Mouse (Mus musculus) brown adipose tissue, adult 24 weeks (tissue): ENCODE measurements around the gene Cnst. TPM values are rescaled to one million over a fixed set of nuclear protein-coding genes. Genes with fewer than 3 reads are reported as not detected.

Source experiments
- H3K27ac ChIP-seq: fragments of 200-500 bp; replicated peaks from 2 replicates; pipeline ENCODE4 v1.5.1; 2012; ENCODE audit warnings: low read depth, mild to moderate bottlenecking, low read length
- H3K4me1 ChIP-seq: fragments of 200-500 bp; 2 replicates; pipeline ENCODE4 v1.6.1; 2012; ENCODE audit warnings: low read length, mixed read lengths; ENCODE audit not compliant: control insufficient read depth, insufficient read depth, insufficient read length
- H3K4me3 ChIP-seq: fragments of 200-500 bp; 2 replicates; pipeline ENCODE4 v1.5.1; 2012; ENCODE audit warnings: low read depth, mild to moderate bottlenecking, low read length, moderate library complexity; ENCODE audit not compliant: insufficient read depth
- polyA plus RNA-seq: library from polyadenylated mRNA; stranded (reverse); fragments of >200 nt; gene quantifications from 2 replicates; pipeline ENCODE4 v1.2.4, GENCODE M21; 2012; ENCODE audit not compliant: missing spikeins, insufficient read depth, insufficient read length

The Cnst gene
- polyA plus RNA-seq, 1 experiment = 43.3 TPM

DNA sequence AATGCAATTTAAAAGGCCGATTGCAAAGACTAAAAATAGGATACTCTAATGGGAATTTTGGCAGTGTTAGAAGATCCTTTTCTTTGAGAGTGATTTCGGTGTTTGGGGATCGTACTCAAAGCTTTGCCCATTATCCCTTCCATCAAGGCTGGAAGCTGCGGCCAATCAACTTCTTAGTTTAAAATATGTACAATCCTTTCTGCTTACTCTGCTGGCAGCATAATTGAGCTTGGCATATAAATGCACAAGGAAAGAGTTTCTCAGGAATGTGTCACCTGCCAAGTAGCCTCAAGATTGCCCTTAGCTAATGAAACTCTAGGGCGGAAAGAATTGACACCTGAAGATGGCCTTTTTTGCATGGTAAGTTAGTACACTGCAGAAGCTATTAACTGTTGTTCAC lies 1.0 kb downstream of the Cnst start:
- peaks cover 16% of the 10 kb centered on the region for H3K4me1 ChIP-seq
- H3K27ac ChIP-seq = 0 out of 2 replicates have a peak overlapping the region, but pooled peaks have one; percentile 10
- H3K4me3 ChIP-seq = peak overlapping the region; percentile 83

DNA sequence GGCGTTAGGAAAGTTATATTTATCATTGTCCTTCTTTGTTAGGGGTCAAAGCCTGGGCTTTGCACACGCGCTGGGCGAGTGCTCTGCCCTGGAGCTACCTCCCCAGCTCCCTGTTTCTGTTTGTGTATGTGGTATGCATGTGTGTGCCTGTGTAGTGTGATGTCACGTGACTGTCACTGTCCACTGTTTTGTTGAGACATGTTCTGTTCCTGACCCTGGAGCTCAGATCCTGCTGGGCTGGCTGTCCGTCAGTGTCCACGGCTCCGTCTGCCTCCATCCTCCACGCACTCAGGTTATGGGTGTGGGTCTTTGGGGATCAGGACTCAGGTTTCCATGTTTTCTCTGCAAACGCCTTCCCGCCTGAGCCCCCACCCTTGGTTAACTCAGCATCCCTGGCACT lies 2.0 kb downstream of the Cnst start:
- Histone ChIP-seq H3K4me3 (peak overlapping the region; percentile 57), H3K27ac (peak overlapping the region; percentile 44)

DNA sequence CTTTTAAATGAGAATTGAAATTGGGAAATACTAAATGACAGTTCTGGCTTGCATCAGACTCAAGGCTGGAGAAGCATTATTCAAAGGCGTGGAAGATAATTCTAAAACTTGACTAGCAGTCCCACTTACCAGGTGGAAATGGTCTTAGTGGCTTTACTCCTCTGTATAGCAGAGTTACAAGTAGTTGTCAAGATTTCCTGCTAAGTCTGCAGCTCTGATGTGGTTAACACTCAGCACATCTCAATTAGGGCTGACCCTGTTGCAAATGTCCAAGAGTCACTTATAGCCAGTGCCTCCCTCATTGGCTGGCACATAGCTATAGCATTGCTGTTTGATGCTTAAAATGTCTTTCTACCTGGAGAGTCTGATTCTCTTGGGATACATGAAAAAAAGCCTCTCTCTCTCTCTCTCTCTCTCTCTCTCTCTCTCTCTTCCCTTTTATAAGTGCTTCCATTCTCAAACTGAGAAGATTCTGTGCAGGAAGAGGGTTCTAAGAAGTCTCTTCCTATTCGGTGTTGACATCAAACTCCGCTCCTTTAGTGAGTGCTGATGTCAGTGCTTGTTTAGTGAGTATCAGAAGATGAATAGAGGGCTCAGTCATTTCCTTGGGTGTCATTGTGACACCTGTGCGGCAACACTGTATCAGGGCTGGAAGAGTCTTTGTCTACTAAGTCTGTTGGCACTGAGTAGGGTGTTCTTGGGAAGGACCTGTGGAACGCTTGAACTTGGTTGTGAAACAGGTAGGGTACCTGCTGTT lies 3.0 kb downstream of the Cnst start:
- peak overlapping the region; percentile 23; the same call in 1 of the 2 replicates for H3K27ac ChIP-seq
- H3K4me3 ChIP-seq = no peak overlapping the region
- peaks cover 25% of the 10 kb centered on the region for H3K4me1 ChIP-seq

More for the DNA sequence above, 2.0 kb downstream of the Cnst start:
- H3K4me1 ChIP-seq = peaks cover 22% of the 10 kb centered on the region

DNA sequence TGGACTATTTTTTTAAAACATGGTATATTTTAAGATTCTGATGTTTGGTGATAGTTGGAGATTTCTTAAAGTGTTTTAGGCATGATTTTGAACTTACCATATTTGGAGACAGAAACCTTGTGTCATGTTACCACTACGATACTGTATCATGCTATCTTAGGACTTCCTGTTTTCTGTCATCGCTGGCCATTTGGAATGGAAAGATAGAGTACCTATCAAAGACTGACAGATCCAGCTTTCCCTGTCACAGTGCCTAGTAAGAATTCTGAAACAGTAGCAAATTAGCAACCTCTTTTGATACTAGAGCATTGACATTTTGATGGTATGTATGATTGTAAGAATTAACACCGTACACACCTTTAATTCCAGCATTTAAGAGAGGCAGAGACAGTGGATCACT lies 5.2 kb downstream of the Cnst start:
- H3K27ac ChIP-seq = no peak overlapping the region
- H3K4me3 ChIP-seq = no peak overlapping the region
- peaks cover 25% of the 10 kb centered on the region for H3K4me1 ChIP-seq

DNA sequence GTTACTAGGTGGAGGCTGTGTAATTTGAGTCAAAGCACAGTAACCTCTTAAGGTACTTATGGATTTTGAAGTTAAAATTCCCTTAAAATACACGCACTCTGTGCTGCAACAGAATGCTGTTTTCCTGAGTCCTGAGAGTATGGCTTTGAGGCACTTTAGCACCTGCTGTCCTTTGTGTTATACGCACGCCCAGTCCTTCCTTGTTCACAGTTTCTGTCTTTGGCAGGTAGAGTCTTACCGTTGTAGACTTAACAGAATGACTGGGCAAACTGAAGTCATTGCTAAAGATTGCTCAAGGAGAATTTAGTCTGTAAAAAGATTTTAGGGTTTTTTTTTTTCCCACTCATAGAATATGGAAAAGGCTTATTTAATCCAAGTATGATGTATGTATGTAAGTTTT lies 5.8 kb downstream of the Cnst start:
- Histone ChIP-seq H3K27ac (peak overlapping the region; percentile 48; the same call in 1 of the 2 replicates), H3K4me1 (peaks cover 25% of the 10 kb centered on the region)

DNA sequence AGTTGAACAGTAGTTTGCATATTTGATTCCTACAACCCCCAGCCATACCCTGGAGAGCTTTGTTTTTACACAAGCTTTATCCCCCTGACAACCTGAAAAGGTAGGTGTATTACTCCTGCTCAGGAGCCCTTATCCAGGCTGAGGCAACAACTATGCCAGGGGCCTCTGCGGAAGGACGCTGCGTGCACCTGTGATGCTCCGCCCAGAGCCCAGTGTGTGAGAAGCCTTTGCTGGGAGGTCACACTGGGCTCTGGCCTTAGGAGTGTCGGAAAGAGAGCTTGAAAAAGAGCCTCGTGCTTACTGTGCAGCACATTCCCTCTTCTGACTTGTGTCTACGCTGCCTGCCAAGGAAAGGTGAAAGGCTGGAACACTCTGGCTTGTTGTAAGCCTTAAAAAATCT lies 6.6 kb downstream of the Cnst start:
- no peak overlapping the region for H3K4me3 ChIP-seq
- H3K27ac ChIP-seq = peak overlapping the region; percentile 27
- peaks cover 32% of the 10 kb centered on the region for H3K4me1 ChIP-seq

More for the DNA sequence above, 5.8 kb downstream of the Cnst start:
- no peak overlapping the region for H3K4me3 ChIP-seq

DNA sequence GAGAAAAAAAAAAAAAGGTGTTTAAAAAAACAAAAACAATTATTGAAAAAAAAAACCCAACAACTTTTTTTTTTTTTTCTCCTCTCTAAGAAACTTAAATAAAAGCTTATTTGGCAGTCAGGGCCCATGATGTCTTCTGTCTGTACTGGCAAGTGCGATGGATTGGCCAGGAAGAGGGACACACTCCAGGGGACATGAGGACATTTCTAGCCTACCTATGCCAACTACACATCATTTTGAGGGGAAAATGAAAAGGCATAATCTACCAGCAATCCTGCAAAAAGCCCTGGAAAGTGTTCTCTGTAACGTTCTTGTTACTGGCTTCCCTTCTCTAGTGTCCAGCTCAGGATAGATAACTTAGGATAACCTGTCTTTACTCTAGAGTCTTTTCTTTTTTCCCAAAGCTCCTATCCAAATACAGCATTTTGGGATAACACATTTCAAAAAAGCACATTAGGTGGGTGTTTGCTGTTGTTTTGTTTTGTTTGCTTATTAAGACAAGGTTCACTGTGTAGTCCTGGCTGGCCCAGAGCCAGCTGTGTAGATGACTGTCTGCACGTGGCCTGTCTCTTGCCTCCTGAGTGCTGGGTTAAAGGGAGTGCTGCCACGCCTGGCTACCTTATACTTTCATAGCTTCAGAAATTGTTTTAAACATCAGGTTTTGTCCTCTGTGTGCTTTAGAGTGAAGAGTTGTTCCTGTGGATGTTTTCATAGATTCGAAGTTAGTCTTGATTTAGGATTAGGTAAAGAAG lies 7.2 kb downstream of the Cnst start:
- peaks cover 30% of the 10 kb centered on the region for H3K4me1 ChIP-seq
- H3K27ac ChIP-seq = peak overlapping the region; percentile 60
- H3K4me3 ChIP-seq = no peak overlapping the region

DNA sequence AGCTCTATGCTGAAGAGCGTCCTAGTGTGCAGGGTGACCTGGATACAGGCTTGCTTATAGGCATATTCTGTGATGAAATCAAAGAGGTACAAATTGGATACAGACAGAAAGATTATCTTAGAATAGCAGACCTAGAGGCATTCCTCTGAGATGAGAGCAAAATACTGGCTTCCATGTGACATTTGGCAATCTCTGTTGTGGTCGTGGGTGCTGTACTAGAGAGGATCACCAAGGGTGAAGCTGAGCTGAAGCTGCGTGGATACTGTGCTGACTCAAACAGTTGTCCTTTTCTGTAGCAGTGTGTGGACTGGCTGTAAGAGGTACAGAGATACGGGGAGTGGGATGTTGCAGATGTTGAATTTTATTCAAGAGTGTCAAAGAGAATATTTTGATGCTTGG lies 7.8 kb downstream of the Cnst start:
- no peak overlapping the region for H3K4me3 ChIP-seq
- H3K27ac ChIP-seq = peak overlapping the region; percentile 60; the same call in 1 of the 2 replicates
- H3K4me1 ChIP-seq = peaks cover 31% of the 10 kb centered on the region

DNA sequence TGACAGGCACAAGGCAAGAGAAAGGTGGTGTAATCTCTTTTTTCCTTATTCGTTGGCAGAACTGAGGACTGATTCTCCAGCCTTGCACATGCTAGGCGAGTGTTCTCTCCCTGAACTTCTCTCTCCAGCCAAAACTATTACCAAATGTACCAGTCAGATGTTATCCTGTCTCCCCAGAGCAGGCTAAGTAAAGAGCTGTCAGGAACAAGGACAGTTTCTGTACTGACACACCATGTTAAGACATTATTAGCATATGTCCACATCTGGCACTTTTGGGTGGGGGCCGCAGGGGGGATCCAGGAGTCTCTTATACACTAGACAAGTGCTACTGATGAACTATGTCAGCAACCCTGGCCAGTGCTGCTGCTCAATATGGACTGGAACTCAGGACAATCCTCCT lies 10.8 kb downstream of the Cnst start:
- Histone ChIP-seq H3K4me1 (peaks cover 45% of the 10 kb centered on the region), H3K27ac (peak overlapping the region; percentile 83), H3K4me3 (no peak overlapping the region)

DNA sequence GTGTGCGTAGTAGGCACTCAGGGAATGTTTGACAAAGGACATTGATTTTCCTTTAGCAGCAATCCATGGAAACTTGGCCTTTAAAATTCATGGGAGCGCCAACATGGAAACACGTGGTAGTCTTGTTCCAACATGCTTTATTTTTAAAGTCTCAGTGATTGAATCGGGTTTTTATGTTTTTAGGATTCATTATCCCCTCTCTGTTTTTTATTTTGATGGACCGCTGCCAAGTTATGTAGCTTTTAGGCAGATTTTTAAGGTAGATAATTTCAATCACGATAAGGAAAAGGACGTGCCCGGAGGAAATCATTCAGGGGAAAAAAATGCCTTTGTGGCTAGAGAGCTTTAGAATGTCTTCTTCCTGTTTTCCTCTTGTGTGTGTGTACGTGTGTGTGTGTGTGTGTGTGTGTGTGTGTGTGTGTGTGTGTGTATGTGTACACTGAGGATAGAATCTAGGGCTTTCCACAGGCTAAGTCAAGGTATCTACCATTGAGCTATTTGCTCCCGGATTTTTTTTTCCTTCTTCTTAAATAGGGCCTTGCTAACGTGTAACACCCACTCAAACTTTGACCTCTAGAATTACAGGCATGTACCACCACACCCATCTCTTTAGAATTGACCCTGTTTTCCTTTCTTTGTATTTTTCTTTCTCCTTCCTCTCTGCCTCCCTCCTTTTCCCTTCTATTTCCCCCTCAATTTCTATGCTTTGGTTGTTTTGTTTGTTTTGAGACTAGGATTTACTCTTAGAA lies 13.4 kb downstream of the Cnst start:
- H3K27ac ChIP-seq = peak overlapping the region; percentile 91
- peaks cover 52% of the 10 kb centered on the region for H3K4me1 ChIP-seq
- no peak overlapping the region for H3K4me3 ChIP-seq

DNA sequence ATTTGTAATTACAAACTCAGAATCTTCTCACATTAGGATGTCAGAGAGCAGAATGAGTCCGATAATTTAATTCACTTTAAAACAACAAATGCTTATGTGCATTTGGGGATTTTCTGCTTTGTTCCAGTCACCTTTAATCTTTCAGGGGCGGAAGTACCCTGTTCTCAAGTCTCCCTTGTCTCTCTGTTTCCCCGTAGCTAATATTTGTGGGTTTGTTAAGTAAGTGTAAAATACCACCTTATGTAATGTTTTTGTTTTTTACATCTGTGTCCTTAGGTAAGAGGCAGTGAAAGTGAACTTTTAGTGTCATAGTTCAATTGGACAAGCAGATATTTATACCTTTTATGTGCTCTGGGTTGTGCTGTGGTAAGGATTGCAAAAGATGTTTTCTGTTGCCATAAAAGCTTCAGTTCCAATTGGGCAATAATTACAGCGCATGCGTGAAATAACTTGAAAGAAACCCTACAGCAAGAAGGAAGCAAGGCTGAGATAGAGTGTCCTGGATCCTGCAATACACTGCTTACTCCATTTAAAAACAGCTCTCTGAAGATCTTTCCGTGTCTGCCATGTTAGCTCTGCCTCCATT lies 14.8 kb downstream of the Cnst start:
- Histone ChIP-seq H3K27ac (peak overlapping the region; percentile 91), H3K4me3 (no peak overlapping the region), H3K4me1 (peaks cover 51% of the 10 kb centered on the region)

DNA sequence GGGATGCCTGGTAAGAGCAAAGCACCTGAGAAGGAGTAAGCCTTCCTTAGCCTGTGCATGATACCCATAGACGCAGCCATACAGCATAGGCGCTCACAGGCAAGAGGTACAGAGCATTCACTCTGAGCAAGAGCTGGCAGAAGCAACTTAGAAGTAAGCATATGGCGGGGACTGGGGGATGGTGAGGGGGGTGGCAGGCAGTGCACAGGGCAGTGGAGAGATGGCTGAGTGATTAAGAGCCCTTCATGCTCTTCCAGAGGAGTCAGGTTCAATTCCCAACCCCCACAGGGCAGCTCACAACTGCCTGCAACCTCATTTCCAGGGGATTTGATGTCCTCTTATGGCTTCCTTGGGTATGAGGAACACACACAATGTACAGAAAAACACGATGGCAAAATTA lies 17.0 kb downstream of the Cnst start:
- Histone ChIP-seq H3K4me3 (no peak overlapping the region), H3K27ac (peak overlapping the region; percentile 90), H3K4me1 (peaks cover 55% of the 10 kb centered on the region)

DNA sequence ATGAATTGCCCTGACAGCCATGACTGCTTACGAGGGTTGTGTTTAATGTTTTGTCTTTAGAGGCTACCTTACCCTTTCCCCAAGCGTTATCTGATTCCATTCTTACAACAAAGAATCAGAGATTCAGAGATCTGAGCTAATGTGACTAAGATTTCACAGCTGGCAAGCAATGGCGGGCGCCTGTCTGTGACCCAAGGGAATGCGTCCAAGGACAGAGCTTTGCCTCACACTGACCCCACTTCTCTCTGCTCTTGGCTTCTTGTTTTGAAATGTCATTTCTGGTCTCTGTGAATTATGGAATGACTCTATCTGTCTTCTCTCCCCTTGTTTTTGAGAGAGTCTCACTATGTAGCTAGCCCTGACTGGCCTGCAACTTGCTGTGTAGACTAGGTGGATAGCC lies 17.8 kb downstream of the Cnst start:
- H3K4me3 ChIP-seq = no peak overlapping the region
- peak overlapping the region; percentile 90 for H3K27ac ChIP-seq

DNA sequence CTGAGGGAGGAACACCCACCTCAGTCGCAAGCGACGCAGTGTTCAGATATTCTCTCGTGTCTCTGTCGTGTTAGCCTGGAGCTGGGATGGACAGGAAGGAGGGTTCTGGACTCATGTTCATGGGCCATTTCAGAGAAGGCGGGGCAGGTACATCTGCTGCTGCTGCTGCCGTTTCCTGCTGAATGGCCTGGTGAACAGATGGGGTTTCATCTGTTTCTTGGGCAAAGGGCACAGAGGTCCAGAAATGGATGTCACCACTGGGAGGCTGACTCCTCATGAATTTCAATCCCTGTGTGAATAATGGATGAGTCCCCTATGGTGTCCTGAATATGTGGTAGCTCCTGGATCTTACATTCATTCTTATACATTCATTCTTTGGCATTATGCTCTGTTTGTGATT lies 21.4 kb downstream of the Cnst start:
- Histone ChIP-seq H3K27ac (peak overlapping the region; percentile 58), H3K4me1 (peaks cover 48% of the 10 kb centered on the region), H3K4me3 (no peak overlapping the region)

More for the DNA sequence above, 17.8 kb downstream of the Cnst start:
- peaks cover 54% of the 10 kb centered on the region for H3K4me1 ChIP-seq
